Mouse (Mus musculus): ENCODE results near the gene Spns3.

- TF ChIP-seq CTCF (IDR thresholded peaks at IDR 0.05; ENCODE audit: control insufficient read depth, insufficient read depth, low read length): no peak
- no peak for TF ChIP-seq POLR2A (IDR thresholded peaks at IDR 0.05; ENCODE audit: borderline replicate concordance, control insufficient read depth, low read depth, low read length)
These were observed 6.6 kb upstream of the Spns3 start for GRCm38 (mm10) chr11:72556953-72557352.

All from bone marrow, adult 2 months (tissue).